Mouse (Mus musculus) liver, embryonic 14.5 days (tissue): ENCODE data around the gene Ccdc40.

Experiments
- CTCF ChIP-seq: IDR thresholded peaks from 2 replicates; pipeline ENCODE4 v1.5.1; 2016; ENCODE audit warnings: antibody characterized with exemption, low read depth, control low read depth
- EP300 ChIP-seq: IDR thresholded peaks from 2 replicates; pipeline ENCODE4 v1.6.1; 2016; ENCODE audit warnings: antibody characterized with exemption, low read depth

- no peak for TF ChIP-seq CTCF
- TF ChIP-seq EP300: no peak
These were observed 52.7 kb downstream of the Ccdc40 start for GRCm38 (mm10) chr11:119281030-119281429.
